In genomic region chr13:12126099-12126498, GRCm38 (mm10) we compare ENCODE assay signal across 20 mouse cellular contexts. TPM values are rescaled to one million over a fixed set of nuclear protein-coding genes. Genes with fewer than 3 reads are reported as not detected.
A peak's percentile ranks its signal among the peaks of the same experiment; 100 is the strongest.
DNase-seq lines count a peak whose midpoint lies in the region; ATAC-seq and TF ChIP-seq lines count a peak whose summit lies in the region.
"Had no signal": no experiment of that assay in that cellular context is flagged by ENCODE, and none has a peak within 500 bp of the region (broad histone marks: within the 10 kb centered on the region; RNA-seq: fewer than 3 reads in every experiment).

No protein-coding gene starts in this region.

- H3K4me2 ChIP-seq in heart, embryonic 11.5 days = no peak overlapping the region
- H3K4me2 ChIP-seq in liver, embryonic 12.5 days = no peak overlapping the region
- H3K4me2 ChIP-seq: embryonic facial prominence, embryonic 12.5 days; forebrain, embryonic 12.5 days; hindbrain, embryonic 12.5 days had no signal

- H3K27me3 ChIP-seq in cerebellum, adult 2 months (ENCODE audit: control insufficient read depth, insufficient read depth, low read length) = no peaks in the 10 kb centered on the region
- H3K27me3 ChIP-seq in heart, embryonic 10.5 days (ENCODE audit: insufficient read depth, poor library complexity, severe bottlenecking) = no peaks in the 10 kb centered on the region
- H3K27me3 ChIP-seq in heart, embryonic 11.5 days (ENCODE audit: control insufficient read depth, insufficient read depth, low read length) = no peaks in the 10 kb centered on the region
- H3K27me3 ChIP-seq in liver, embryonic 12.5 days (replicated peaks) = no peaks in the 10 kb centered on the region
- H3K27me3 ChIP-seq: CH12.LX; embryonic facial prominence, embryonic 12.5 days; forebrain, embryonic 12.5 days; hindbrain, embryonic 12.5 days had no signal

- DNase-seq in cerebellum, adult 2 months = peak; percentile 32 to 63
- DNase-seq in cerebellum, adult 8-10 months = no peak
- DNase-seq in heart, embryonic 10.5 days (ENCODE audit: low spot score) = no peak
- DNase-seq in cerebellum, adult 9-11 months = peak; percentile 51
- DNase-seq: adrenal gland, postnatal 14 days; gastrocnemius, postnatal 10 days; heart, postnatal 4 days; kidney, adult 8-10 months had no signal

- no peak for ATAC-seq in heart, embryonic 11.5 days (replicated peaks; ENCODE audit: insufficient number of reproducible peaks, low FRiP score, low TSS enrichment)
- no peak for ATAC-seq in liver, embryonic 12.5 days
- ATAC-seq: activated CD4-positive, CD25-positive, alpha-beta regulatory T cell, adult 4 months; forebrain, embryonic 16.5 days; hindbrain, embryonic 16.5 days; inflammation-experienced regulatory T-cells, adult 6 months; intestine, postnatal 0 days; Patski had no signal

- TF ChIP-seq POLR2A in cerebellum, adult 2 months (IDR thresholded peaks at IDR 0.05; ENCODE audit: borderline replicate concordance, insufficient read depth, low read length) = no peak

- peaks cover 14% of the 10 kb centered on the region; the same call in 1 of the 2 replicates for H3K4me1 ChIP-seq in cerebellum, adult 2 months (ENCODE audit: control insufficient read depth, insufficient read depth, low read length)
- peaks cover 38% of the 10 kb centered on the region for H3K4me1 ChIP-seq in heart, embryonic 10.5 days
- peaks cover 17% of the 10 kb centered on the region for H3K4me1 ChIP-seq in heart, embryonic 11.5 days (ENCODE audit: control insufficient read depth, insufficient read depth, low read length)
- H3K4me1 ChIP-seq in liver, embryonic 12.5 days = peaks cover 20% of the 10 kb centered on the region
- H3K4me1 ChIP-seq: embryonic facial prominence, embryonic 12.5 days had no signal

- no peaks in the 10 kb centered on the region for H3K36me3 ChIP-seq in heart, embryonic 10.5 days
- H3K36me3 ChIP-seq in heart, embryonic 11.5 days (ENCODE audit: control insufficient read depth, insufficient read depth, low read length) = no peaks in the 10 kb centered on the region
- no peaks in the 10 kb centered on the region for H3K36me3 ChIP-seq in liver, embryonic 12.5 days
- H3K36me3 ChIP-seq: embryonic facial prominence, embryonic 12.5 days; forebrain, embryonic 12.5 days; hindbrain, embryonic 12.5 days had no signal

- H3K4me3 ChIP-seq in cerebellum, adult 2 months (replicated peaks; ENCODE audit: insufficient read depth, low read depth, low read length) = no peak overlapping the region
- no peak overlapping the region for H3K4me3 ChIP-seq in heart, embryonic 10.5 days
- no peak overlapping the region for H3K4me3 ChIP-seq in heart, embryonic 11.5 days (ENCODE audit: low read depth, low read length)
- H3K4me3 ChIP-seq in liver, embryonic 12.5 days = no peak overlapping the region
- H3K4me3 ChIP-seq: embryonic facial prominence, embryonic 12.5 days; forebrain, embryonic 12.5 days; hindbrain, embryonic 12.5 days had no signal

- H3K9ac ChIP-seq in heart, embryonic 11.5 days (ENCODE audit: low read depth, low read length) = no peak overlapping the region
- H3K9ac ChIP-seq in liver, embryonic 12.5 days = no peak overlapping the region
- H3K9ac ChIP-seq: embryonic facial prominence, embryonic 12.5 days; forebrain, embryonic 12.5 days; hindbrain, embryonic 12.5 days had no signal

- no peak for TF ChIP-seq CTCF in cerebellum, adult 2 months (IDR thresholded peaks at IDR 0.05; ENCODE audit: borderline replicate concordance, insufficient read depth, low read depth, low read length)

- H3K9me3 ChIP-seq in heart, embryonic 10.5 days = no peaks in the 10 kb centered on the region
- no peaks in the 10 kb centered on the region for H3K9me3 ChIP-seq in heart, embryonic 11.5 days (replicated peaks; ENCODE audit: control insufficient read depth, low read length)
- H3K9me3 ChIP-seq in liver, embryonic 12.5 days (replicated peaks) = no peaks in the 10 kb centered on the region
- H3K9me3 ChIP-seq: embryonic facial prominence, embryonic 12.5 days; forebrain, embryonic 12.5 days; hindbrain, embryonic 12.5 days had no signal

- H3K27ac ChIP-seq in cerebellum, adult 2 months (ENCODE audit: insufficient read depth, low read length) = no peak overlapping the region
- 0 out of 2 replicates have a peak overlapping the region, but pooled peaks have one; percentile 8 for H3K27ac ChIP-seq in heart, embryonic 10.5 days
- H3K27ac ChIP-seq in heart, embryonic 11.5 days (ENCODE audit: low read depth, low read length) = no peak overlapping the region
- no peak overlapping the region for H3K27ac ChIP-seq in liver, embryonic 12.5 days
- H3K27ac ChIP-seq: embryonic facial prominence, embryonic 12.5 days; forebrain, embryonic 12.5 days; hindbrain, embryonic 12.5 days had no signal

RNA-seq across cellular contexts. Expression of gene Ryr2, which starts 19.4 kb away (rescaled TPM):
- 59.8 and 65.4 TPM in 2 replicates for polyA plus RNA-seq in cerebellum, adult 2 months (2012; rRNA removed)
- polyA plus RNA-seq in heart, embryonic 10.5 days (2016; fragmentation: Nextera tagmentation; extraction: Ambion mirVana) = 22.0 and 31.5 TPM in 2 replicates
- 35.6 and 46.7 TPM in 2 replicates for polyA plus RNA-seq in heart, embryonic 11.5 days (2014; fragmentation: Nextera tagmentation; extraction: Ambion mirVana)
- polyA plus RNA-seq in liver, embryonic 12.5 days (2016; fragmentation: Nextera tagmentation; extraction: Ambion mirVana) = 0.20 and 0.62 TPM in 2 replicates
- polyA plus RNA-seq: activated CD4-positive, CD25-positive, alpha-beta regulatory T cell, adult 4 months; inflammation-experienced regulatory T-cells, adult 6 months; Patski had no signal

Comparison
In these comparisons a context has a peak if more than half of its experiments do, and no peak if none do; other contexts are left out.
1. DNase-seq: peak in cerebellum, adult 2 months (2 of 2) and cerebellum, adult 9-11 months (single experiment); none in cerebellum, adult 8-10 months (single experiment) and heart, embryonic 10.5 days (single experiment).
2. RNA of gene Ryr2, which starts 19.4 kb away (polyA plus RNA-seq): 59.8 to 65.4 TPM in cerebellum, adult 2 months, 35.6 to 46.7 TPM in heart, embryonic 11.5 days and 22.0 to 31.5 TPM in heart, embryonic 10.5 days; 0.20 to 0.62 TPM in liver, embryonic 12.5 days; every median in the first group is over 10 times any median in the second.